Mouse (Mus musculus) lung, postnatal 0 days (tissue): Measurements from ENCODE around the gene Cpne5.
A peak's percentile ranks its signal among the peaks of the same experiment; 100 is the strongest.

Source experiments
- CTCF ChIP-seq: IDR thresholded peaks from 2 replicates; pipeline ENCODE4 v1.5.1; 2016; ENCODE audit warnings: antibody characterized with exemption, mild to moderate bottlenecking
- EP300 ChIP-seq: IDR thresholded peaks from 2 replicates; pipeline ENCODE4 v1.6.1; 2016; ENCODE audit warnings: antibody characterized with exemption, mild to moderate bottlenecking, control low read depth

GRCm38 (mm10) chr17:29176391-29177267 is 61.3 kb downstream of the Cpne5 start:
- no peak for TF ChIP-seq EP300
- peak; percentile 84 for TF ChIP-seq CTCF
